Mouse (Mus musculus) intestine, embryonic 16.5 days (tissue): ENCODE measurements at regions not wholly inside any gene's neighbourhood (a gene's known extent, or its start where the extent isn't known, plus 50 kb on each side); places are given as distances from the start of the nearest gene placed in this dataset.

Experiments
- ATAC-seq: fragments of 200-750 bp; cut with Nextera tagmentation; 2 replicates; pipeline ENCODE4 v1.8.0; 2017; ENCODE audit warnings: moderate TSS enrichment, moderate library complexity
- H3K27ac ChIP-seq: fragments of 300-500 bp; sonication (generic); 2 replicates; pipeline ENCODE4 v1.5.1; 2014; ENCODE audit warnings: mild to moderate bottlenecking, low read length
- H3K27me3 ChIP-seq: fragments of 300-500 bp; sonication (generic); replicated peaks from 2 replicates; pipeline ENCODE4 v1.6.1; 2014; ENCODE audit warnings: low read length, control low read depth, mixed read lengths; ENCODE audit not compliant: control insufficient read depth, insufficient read depth
- H3K36me3 ChIP-seq: fragments of 300-500 bp; sonication (generic); 2 replicates; pipeline ENCODE4 v1.6.1; 2014; ENCODE audit warnings: low read length, control low read depth; ENCODE audit not compliant: control insufficient read depth, insufficient read depth
- H3K4me1 ChIP-seq: fragments of 300-500 bp; sonication (generic); 2 replicates; pipeline ENCODE4 v1.6.1; 2014; ENCODE audit warnings: low read length, control low read depth, mixed read lengths; ENCODE audit not compliant: control insufficient read depth, insufficient read depth
- H3K4me2 ChIP-seq: fragments of 300-500 bp; sonication (generic); 2 replicates; pipeline ENCODE4 v1.6.1; 2014; ENCODE audit warnings: low read depth, low read length, control low read depth
- H3K4me3 ChIP-seq: fragments of 300-500 bp; sonication (generic); 2 replicates; pipeline ENCODE4 v1.5.1; 2014; ENCODE audit warnings: mild to moderate bottlenecking, low read length
- H3K9ac ChIP-seq: fragments of 300-500 bp; sonication (generic); 2 replicates; pipeline ENCODE4 v1.6.1; 2014; ENCODE audit warnings: low read depth, low read length
- H3K9me3 ChIP-seq: fragments of 300-500 bp; sonication (generic); 2 replicates; pipeline ENCODE4 v1.6.1; 2016; ENCODE audit warnings: low read length, control low read depth; ENCODE audit not compliant: control insufficient read depth
- WGBS: fragments of 180-500 bp; shearing (Covaris S2); extraction: QIAGEN DNeasy Blood & Tissue Kit; methylation state at CpG from one replicate; pipeline ENCODE4 v1.1.7; 2014; 5-methylcytosine and 5-hydroxymethylcytosine counted together

- WGBS = 81% methylated on average over 2 of the region's 2 CpGs
- Histone ChIP-seq H3K9ac (no peak overlapping the region), H3K36me3 (no peaks in the 10 kb centered on the region), H3K9me3 (no peaks in the 10 kb centered on the region), H3K27me3 (no peaks in the 10 kb centered on the region), H3K4me3 (no peak overlapping the region), H3K4me1 (no peaks in the 10 kb centered on the region), H3K27ac (no peak overlapping the region), H3K4me2 (no peak overlapping the region)
- no peak for ATAC-seq
Observed at GRCm38 (mm10) chr8:18536059-18536458, 442.0 kb downstream of the Defb40 start.

- Histone ChIP-seq H3K4me2 (no peak overlapping the region), H3K4me3 (no peak overlapping the region), H3K27ac (no peak overlapping the region), H3K36me3 (no peaks in the 10 kb centered on the region), H3K4me1 (no peaks in the 10 kb centered on the region), H3K9ac (no peak overlapping the region), H3K9me3 (no peaks in the 10 kb centered on the region), H3K27me3 (no peaks in the 10 kb centered on the region)
- no peak for ATAC-seq
- whole genome bisulfite sequencing = 79% methylated on average over 6 of the region's 6 CpGs
Observed at GRCm38 (mm10) chr8:18528120-18528519, 449.9 kb downstream of the Defb40 start.

- WGBS = 55% methylated on average over 2 of the region's 2 CpGs
- no peak for ATAC-seq
- Histone ChIP-seq H3K27ac (no peak overlapping the region), H3K27me3 (no peaks in the 10 kb centered on the region), H3K4me3 (no peak overlapping the region), H3K4me2 (no peak overlapping the region), H3K4me1 (no peaks in the 10 kb centered on the region), H3K9me3 (no peaks in the 10 kb centered on the region), H3K36me3 (no peaks in the 10 kb centered on the region), H3K9ac (no peak overlapping the region)
Observed at GRCm38 (mm10) chr8:18512409-18512808, 465.6 kb downstream of the Defb40 start.

GRCm38 (mm10) chr8:18506158-18507022 lies 471.7 kb downstream of the Defb40 start:
- no peak for ATAC-seq
- Histone ChIP-seq H3K4me3 (no peak overlapping the region), H3K9ac (no peak overlapping the region), H3K27me3 (no peaks in the 10 kb centered on the region), H3K36me3 (no peaks in the 10 kb centered on the region), H3K9me3 (no peaks in the 10 kb centered on the region), H3K4me1 (no peaks in the 10 kb centered on the region), H3K4me2 (no peak overlapping the region), H3K27ac (no peak overlapping the region)
- 71% methylated on average over 13 of the region's 13 CpGs for WGBS

GRCm38 (mm10) chr8:18490620-18491019 lies 487.4 kb downstream of the Defb40 start:
- H3K4me1 ChIP-seq = no peaks in the 10 kb centered on the region
- ATAC-seq = no peak
- 85% methylated on average over 5 of the region's 5 CpGs for WGBS
- no peaks in the 10 kb centered on the region for H3K27me3 ChIP-seq
- H3K4me3 ChIP-seq = no peak overlapping the region
- no peak overlapping the region for H3K4me2 ChIP-seq
- no peaks in the 10 kb centered on the region; the same call in 1 of the 2 replicates for H3K9me3 ChIP-seq
- no peaks in the 10 kb centered on the region for H3K36me3 ChIP-seq
- no peak overlapping the region for H3K27ac ChIP-seq
- no peak overlapping the region for H3K9ac ChIP-seq

GRCm38 (mm10) chr8:18480081-18480480 lies 498.0 kb downstream of the Defb40 start:
- H3K36me3 ChIP-seq = no peaks in the 10 kb centered on the region
- H3K4me3 ChIP-seq = no peak overlapping the region
- H3K27ac ChIP-seq = no peak overlapping the region
- no peaks in the 10 kb centered on the region for H3K4me1 ChIP-seq
- ATAC-seq = no peak
- H3K4me2 ChIP-seq = no peak overlapping the region
- no peaks in the 10 kb centered on the region for H3K9me3 ChIP-seq
- no peak overlapping the region for H3K9ac ChIP-seq
- no peaks in the 10 kb centered on the region for H3K27me3 ChIP-seq
- WGBS = 75% methylated on average over 3 of the region's 3 CpGs

- Histone ChIP-seq H3K4me2 (no peak overlapping the region), H3K9ac (no peak overlapping the region), H3K36me3 (no peaks in the 10 kb centered on the region), H3K27ac (no peak overlapping the region), H3K9me3 (no peaks in the 10 kb centered on the region), H3K4me1 (no peaks in the 10 kb centered on the region), H3K27me3 (no peaks in the 10 kb centered on the region), H3K4me3 (no peak overlapping the region)
- ATAC-seq = 0 out of 2 replicates have a peak, but pooled peaks have one; percentile 36
- 66% methylated on average over 4 of the region's 4 CpGs for WGBS
Observed at GRCm38 (mm10) chr8:18478166-18478565, 499.9 kb downstream of the Defb40 start.

GRCm38 (mm10) chr8:18467511-18467910 lies 510.5 kb downstream of the Defb40 start:
- no peaks in the 10 kb centered on the region for H3K36me3 ChIP-seq
- WGBS = 58% methylated on average over 7 of the region's 7 CpGs
- ATAC-seq = no peak
- H3K4me3 ChIP-seq = no peak overlapping the region
- H3K4me2 ChIP-seq = no peak overlapping the region
- no peak overlapping the region for H3K9ac ChIP-seq
- H3K9me3 ChIP-seq = no peaks in the 10 kb centered on the region
- no peak overlapping the region for H3K27ac ChIP-seq
- H3K4me1 ChIP-seq = no peaks in the 10 kb centered on the region
- H3K27me3 ChIP-seq = no peaks in the 10 kb centered on the region

- no peak overlapping the region for H3K27ac ChIP-seq
- no peaks in the 10 kb centered on the region for H3K36me3 ChIP-seq
- H3K9ac ChIP-seq = no peak overlapping the region
- no peak overlapping the region for H3K4me2 ChIP-seq
- 75% methylated on average over 4 of the region's 4 CpGs for WGBS
- no peaks in the 10 kb centered on the region for H3K9me3 ChIP-seq
- H3K4me1 ChIP-seq = no peaks in the 10 kb centered on the region
- no peaks in the 10 kb centered on the region for H3K27me3 ChIP-seq
- H3K4me3 ChIP-seq = no peak overlapping the region
- no peak for ATAC-seq
Observed at GRCm38 (mm10) chr8:18460609-18461008, 517.4 kb downstream of the Defb40 start.

- ATAC-seq = no peak
- Histone ChIP-seq H3K9me3 (no peaks in the 10 kb centered on the region), H3K4me2 (no peak overlapping the region), H3K4me3 (no peak overlapping the region), H3K27me3 (no peaks in the 10 kb centered on the region), H3K27ac (no peak overlapping the region), H3K36me3 (no peaks in the 10 kb centered on the region), H3K4me1 (no peaks in the 10 kb centered on the region), H3K9ac (no peak overlapping the region)
- 60% methylated on average over 6 of the region's 6 CpGs for WGBS
Observed at GRCm38 (mm10) chr8:18457470-18457869, 520.6 kb downstream of the Defb40 start.
